Mouse (Mus musculus) cerebellum, adult 2 months (tissue): ENCODE measurements around the gene Msh5.

Source experiments
- CTCF ChIP-seq: fragments of 200-500 bp; IDR thresholded peaks from 2 replicates; pipeline ENCODE4 v1.5.1; 2011; ENCODE audit warnings: low read depth, mild to moderate bottlenecking, control low read depth, low read length, moderate library complexity, borderline replicate concordance; ENCODE audit not compliant: insufficient read depth
- POLR2A ChIP-seq: fragments of 200-500 bp; IDR thresholded peaks from 2 replicates; pipeline ENCODE4 v1.6.1; 2011; ENCODE audit warnings: low read length, control low read depth, borderline replicate concordance; ENCODE audit not compliant: insufficient read depth

DNA sequence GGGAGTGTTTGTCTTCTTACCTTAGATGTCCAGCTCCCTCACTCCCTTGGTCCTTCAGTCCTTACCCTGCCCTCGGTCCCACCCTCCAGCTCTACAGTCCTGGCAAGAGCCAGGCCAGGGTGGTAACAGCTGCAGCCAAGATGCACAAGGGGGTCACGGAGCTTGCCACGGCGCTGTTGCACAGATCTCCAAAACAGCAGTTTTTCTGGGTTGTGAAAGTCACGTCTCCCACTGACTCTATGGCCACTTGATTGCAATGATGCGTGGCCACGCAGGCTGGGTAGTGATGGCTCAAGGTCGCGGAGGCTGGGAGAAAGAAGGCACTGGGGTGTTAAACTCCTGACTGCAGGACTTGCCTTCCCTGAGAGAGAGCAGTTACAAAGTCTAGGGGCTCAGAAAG lies 24.9 kb upstream of the Msh5 start:
- no peak for TF ChIP-seq POLR2A
- TF ChIP-seq CTCF, result no peak
